Mouse (Mus musculus) forebrain, embryonic 11.5 days (tissue): ENCODE measurements around the gene Gpank1. TPM values are rescaled to one million over a fixed set of nuclear protein-coding genes. Genes with fewer than 3 reads are reported as not detected.

Experiments used
- ATAC-seq: fragments of 200-750 bp; cut with Nextera tagmentation; replicated peaks from 2 replicates; pipeline ENCODE4 v1.8.0; 2017; ENCODE audit warnings: moderate TSS enrichment; ENCODE audit not compliant: low FRiP score
- DNase-seq: peaks from one replicate; pipeline ENCODE4 v3.0.0-alpha.2; 2017; ENCODE audit warnings: low spot score
- H3K27ac ChIP-seq: fragments of 300-500 bp; sonication (generic); 2 replicates; pipeline ENCODE4 v1.5.1; 2014; ENCODE audit warnings: low read depth, low read length
- H3K27me3 ChIP-seq: fragments of 300-500 bp; sonication (generic); 2 replicates; pipeline ENCODE4 v1.6.1; 2014; ENCODE audit warnings: mild to moderate bottlenecking, low read length, mixed read lengths; ENCODE audit not compliant: control insufficient read depth, insufficient read depth
- H3K36me3 ChIP-seq: fragments of 300-500 bp; sonication (generic); 2 replicates; pipeline ENCODE4 v1.6.1; 2014; ENCODE audit warnings: mild to moderate bottlenecking, low read length, moderate library complexity, mixed read lengths; ENCODE audit not compliant: control insufficient read depth, insufficient read depth
- H3K4me1 ChIP-seq: fragments of 300-500 bp; sonication (generic); replicated peaks from 2 replicates; pipeline ENCODE4 v1.6.1; 2014; ENCODE audit warnings: low read length, mixed read lengths; ENCODE audit not compliant: control insufficient read depth, insufficient read depth
- H3K4me2 ChIP-seq: fragments of 300-500 bp; sonication (generic); 2 replicates; pipeline ENCODE4 v1.6.1; 2014; ENCODE audit warnings: low read depth, mild to moderate bottlenecking, low read length, moderate library complexity, mixed read lengths; ENCODE audit not compliant: severe bottlenecking
- H3K4me3 ChIP-seq: fragments of 300-500 bp; sonication (generic); 2 replicates; pipeline ENCODE4 v1.5.1; 2014; ENCODE audit warnings: low read depth, low read length
- H3K9ac ChIP-seq: fragments of 300-500 bp; sonication (generic); 2 replicates; pipeline ENCODE4 v1.6.1; 2014; ENCODE audit warnings: low read length
- H3K9me3 ChIP-seq: fragments of 300-500 bp; sonication (generic); 2 replicates; pipeline ENCODE4 v1.6.1; 2016; ENCODE audit warnings: low read length, mixed read lengths; ENCODE audit not compliant: control insufficient read depth
- WGBS: fragments of 180-500 bp; shearing (Covaris S2); extraction: QIAGEN DNeasy Blood & Tissue Kit; methylation state at CpG from one replicate; pipeline ENCODE4 v1.1.7; 2014; 5-methylcytosine and 5-hydroxymethylcytosine counted together
- polyA plus RNA-seq: library from polyadenylated mRNA; unstranded; fragments of >200 nt; fragmentation: Nextera tagmentation; extraction: Ambion mirVana; gene quantifications from 2 replicates; pipeline ENCODE4 v1.2.1, GENCODE M21; 2014

The Gpank1 gene
- polyA plus RNA-seq, 1 experiment from 2014 or later, result 33.7 TPM

DNA sequence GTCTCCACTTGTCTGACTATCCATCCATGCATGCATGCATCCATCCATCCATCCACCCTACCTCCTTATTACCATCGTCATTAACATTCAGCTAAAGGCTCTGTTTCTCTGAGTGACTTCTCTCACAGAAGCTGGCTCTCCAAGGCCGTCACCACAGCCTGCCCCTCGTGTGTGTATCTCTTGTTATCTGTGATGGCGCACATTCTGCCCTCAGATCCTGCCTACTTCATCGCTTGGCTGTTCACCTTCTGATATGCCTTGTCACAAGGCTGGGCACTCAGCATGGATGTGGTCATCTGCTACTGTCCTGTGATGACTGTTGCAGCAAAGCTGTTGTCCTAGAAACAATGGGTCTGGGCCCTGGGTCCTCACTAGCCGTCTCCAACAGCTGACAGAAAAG, 16.5 kb upstream of the Gpank1 start:
- ATAC-seq (no peak), DNase-seq (no peak)
- WGBS, result 81% methylated on average over 6 of the region's 6 CpGs
- H3K9me3 ChIP-seq, result no peaks in the 10 kb centered on the region
- no peaks in the 10 kb centered on the region for H3K27me3 ChIP-seq
- H3K4me2 ChIP-seq, result no peak overlapping the region
- peaks cover 7% of the 10 kb centered on the region for H3K36me3 ChIP-seq
- H3K4me3 ChIP-seq, result no peak overlapping the region
- H3K4me1 ChIP-seq, result no peaks in the 10 kb centered on the region
- H3K9ac ChIP-seq, result no peak overlapping the region
- no peak overlapping the region for H3K27ac ChIP-seq

DNA sequence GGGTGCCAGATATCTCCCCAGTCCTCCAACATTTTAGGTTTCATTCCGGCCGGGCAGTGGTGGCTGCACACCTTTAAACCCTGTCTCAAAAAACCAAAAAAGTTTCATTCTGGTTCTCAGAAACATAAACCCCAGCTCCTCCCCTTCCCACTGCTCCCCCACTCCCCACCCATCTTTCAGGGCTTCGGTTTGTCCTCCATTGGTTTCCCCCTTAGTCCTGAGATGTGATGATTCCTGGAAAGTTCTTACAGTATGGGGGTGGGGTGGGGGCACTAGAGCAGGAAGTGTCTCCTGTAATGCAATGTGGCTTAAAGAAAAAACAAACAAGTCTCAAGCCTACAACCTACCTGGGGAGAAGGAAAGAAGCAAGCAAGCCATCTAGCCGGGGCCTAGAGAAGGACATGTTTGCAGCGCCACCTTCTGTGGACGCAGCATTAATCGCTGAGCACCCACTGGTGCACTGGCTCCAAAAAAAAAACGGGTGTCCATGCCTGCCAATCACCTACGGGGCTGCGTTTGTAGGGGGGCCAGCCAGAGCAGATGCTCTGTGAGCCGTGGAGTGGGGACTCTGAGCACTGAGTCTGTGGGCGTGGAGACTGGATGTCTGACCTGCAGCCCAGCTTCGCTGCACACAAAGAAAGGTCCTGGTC, 15.4 kb upstream of the Gpank1 start:
- Histone ChIP-seq H3K27me3 (no peaks in the 10 kb centered on the region), H3K27ac (no peak overlapping the region), H3K4me1 (no peaks in the 10 kb centered on the region), H3K9ac (peak overlapping the region; percentile 53), H3K4me2 (peak overlapping the region; percentile 33; the same call in 1 of the 2 replicates), H3K4me3 (no peak overlapping the region), H3K9me3 (no peaks in the 10 kb centered on the region), H3K36me3 (peaks cover 7% of the 10 kb centered on the region)
- DNase-seq (no peak), ATAC-seq (no peak)
- 26% methylated on average over 13 of the region's 13 CpGs for WGBS

DNA sequence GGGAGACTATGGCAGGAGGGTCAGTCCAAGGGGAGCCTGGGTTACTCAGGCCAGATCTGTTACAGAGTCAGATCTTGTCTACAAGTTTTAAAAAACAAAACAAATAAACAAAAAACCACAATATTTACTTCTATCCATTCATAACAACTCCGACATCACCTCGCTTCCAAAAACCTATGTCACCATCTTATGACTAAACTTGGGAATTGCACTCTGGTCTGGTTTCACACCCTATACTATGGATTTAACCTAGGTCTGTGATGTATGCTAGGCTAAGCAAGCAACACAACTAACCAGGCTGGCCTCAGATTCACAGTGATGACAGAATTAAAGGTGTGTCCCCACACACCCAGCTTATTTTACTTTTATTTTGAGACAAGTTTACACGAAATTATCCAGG, 14.7 kb upstream of the Gpank1 start:
- H3K4me1 ChIP-seq, result no peaks in the 10 kb centered on the region
- ATAC-seq (no peak), DNase-seq (no peak)
- H3K4me3 ChIP-seq, result no peak overlapping the region
- H3K27ac ChIP-seq, result no peak overlapping the region
- no peaks in the 10 kb centered on the region for H3K9me3 ChIP-seq
- no peaks in the 10 kb centered on the region for H3K27me3 ChIP-seq
- H3K9ac ChIP-seq, result peak overlapping the region; percentile 53; the same call in 1 of the 2 replicates
- 71% methylated on average over 3 of the region's 3 CpGs for WGBS
- H3K36me3 ChIP-seq, result peaks cover 7% of the 10 kb centered on the region
- H3K4me2 ChIP-seq, result peak overlapping the region; percentile 33; the same call in 1 of the 2 replicates

GRCm38 (mm10) chr17:35108097-35108496, 13.2 kb upstream of the Gpank1 start, which contains the start of gene Ly6g5c:
Gene Ly6g5c, plus strand, starts transcription at chr17:35108279.
- 90% methylated on average over 6 of the region's 6 CpGs for WGBS
- Histone ChIP-seq H3K4me3 (no peak within 1 kb of the TSS), H3K27ac (no peak within 1 kb of the TSS), H3K4me1 (no peaks in the 10 kb centered on the region), H3K9me3 (no peaks in the 10 kb centered on the region), H3K4me2 (no peak within 1 kb of the TSS), H3K27me3 (no peaks in the 10 kb centered on the region), H3K36me3 (no peaks in the 10 kb centered on the region; the same call in 1 of the 2 replicates), H3K9ac (no peak within 1 kb of the TSS)
- DNase-seq (no peak), ATAC-seq (no peak)

DNA sequence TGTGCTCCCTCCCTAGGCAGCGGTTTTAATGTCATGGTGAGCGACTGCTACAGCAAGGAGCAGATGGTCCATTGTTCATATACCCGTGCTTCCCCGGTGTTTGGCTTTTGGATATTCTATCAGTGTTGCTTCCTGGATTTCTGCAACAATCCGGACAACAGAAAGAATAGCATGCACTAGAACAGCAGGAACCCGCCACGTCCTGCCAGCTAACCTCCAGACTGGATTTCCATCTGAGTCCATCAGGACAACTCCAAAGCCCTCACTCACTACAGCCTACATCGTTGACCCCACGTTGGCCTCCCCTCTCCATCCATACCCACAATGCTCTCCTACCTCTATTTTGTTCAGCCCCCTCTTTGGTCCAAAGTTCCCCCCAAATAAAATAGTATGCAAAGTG, 9.5 kb upstream of the Gpank1 start:
- DNase-seq (no peak), ATAC-seq (no peak)
- Histone ChIP-seq H3K27ac (no peak overlapping the region), H3K4me3 (no peak overlapping the region), H3K36me3 (peaks cover 6% of the 10 kb centered on the region; the same call in 1 of the 2 replicates), H3K27me3 (no peaks in the 10 kb centered on the region), H3K9me3 (no peaks in the 10 kb centered on the region), H3K4me2 (no peak overlapping the region), H3K4me1 (no peaks in the 10 kb centered on the region), H3K9ac (no peak overlapping the region)
- WGBS, result 79% methylated on average over 9 of the region's 9 CpGs

DNA sequence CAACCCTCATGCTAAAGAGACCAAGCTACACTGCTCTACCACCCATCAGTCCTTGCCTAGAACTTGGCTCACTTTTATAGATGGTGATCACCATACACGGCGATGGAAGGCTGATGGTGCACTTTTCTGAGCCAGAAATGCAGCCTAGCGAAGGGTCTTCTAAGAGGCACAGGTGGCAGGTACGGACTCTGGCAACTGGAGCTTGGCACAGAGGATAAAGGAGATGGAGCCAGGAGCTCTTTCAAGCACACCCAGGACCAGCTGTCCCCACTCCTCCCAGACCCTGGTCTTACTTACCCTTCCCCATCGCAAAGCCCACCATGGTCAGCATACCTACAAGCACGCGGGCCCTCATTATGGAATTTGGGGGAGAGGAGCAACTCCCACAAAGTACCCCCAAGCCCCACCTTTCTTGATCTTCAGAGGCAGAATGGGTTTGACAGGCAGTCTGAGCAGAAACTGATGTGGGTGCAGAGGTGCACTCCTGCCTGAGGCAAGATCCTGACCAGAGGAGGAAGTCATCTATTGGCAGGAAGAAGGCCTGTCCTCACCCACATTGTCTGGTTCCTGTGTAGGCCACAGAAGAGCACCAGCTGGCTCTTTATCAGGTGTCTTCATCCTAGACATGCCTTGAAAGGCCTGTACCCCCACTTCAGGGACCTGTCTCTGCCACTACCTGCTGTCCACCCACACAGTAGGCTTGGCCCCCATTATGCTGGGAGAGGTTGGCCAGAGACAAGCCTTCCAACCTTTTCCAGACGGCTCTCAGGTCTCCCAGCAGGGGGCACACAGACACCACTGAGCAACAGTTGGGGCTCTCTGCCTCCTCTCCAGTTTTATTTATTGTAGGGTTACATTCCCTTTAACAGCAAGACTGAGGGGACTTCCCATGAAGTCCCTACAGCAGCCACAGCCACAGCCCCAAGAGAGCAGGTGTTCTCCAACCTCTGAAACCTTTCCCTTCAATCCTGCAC, 5.9 kb upstream of the Gpank1 start, which contains the start of gene Ly6g5b:
Ly6g5b (minus strand) TSS at position 383 of the 974 bp plus-strand sequence.
- no peak for ATAC-seq
- H3K4me1 ChIP-seq, result peaks cover 3% of the 10 kb centered on the region; the same call in 1 of the 2 replicates
- no peak for DNase-seq
- H3K27ac ChIP-seq, result no peak within 1 kb of the TSS
- H3K27me3 ChIP-seq, result no peaks in the 10 kb centered on the region
- no peak within 1 kb of the TSS for H3K4me2 ChIP-seq
- H3K9me3 ChIP-seq, result no peaks in the 10 kb centered on the region
- WGBS, result 92% methylated on average over 8 of the region's 8 CpGs
- peaks cover 16% of the 10 kb centered on the region; the same call in 1 of the 2 replicates for H3K36me3 ChIP-seq
- H3K4me3 ChIP-seq, result no peak within 1 kb of the TSS
- H3K9ac ChIP-seq, result no peak within 1 kb of the TSS

- under 1% methylated on average over 33 of the region's 33 CpGs for WGBS
- Histone ChIP-seq H3K4me3 (peak overlapping the region; percentile 81), H3K27me3 (no peaks in the 10 kb centered on the region), H3K36me3 (peaks cover 13% of the 10 kb centered on the region; the same call in 1 of the 2 replicates), H3K4me2 (peak overlapping the region; percentile 98), H3K27ac (no peak overlapping the region), H3K9me3 (no peaks in the 10 kb centered on the region), H3K4me1 (peaks cover 8% of the 10 kb centered on the region; the same call in 1 of the 2 replicates), H3K9ac (peak overlapping the region; percentile 88)
- ATAC-seq, result no peak
- DNase-seq, result no peak
Measured at GRCm38 (mm10) chr17:35120745-35121142, 511 bp upstream of the Gpank1 start.

GRCm38 (mm10) chr17:35121871-35122303, 632 bp downstream of the Gpank1 start, which contains the start of gene Csnk2b:
Gene Csnk2b, minus strand, starts transcription at chr17:35122053.
- Histone ChIP-seq H3K27ac (peak within 1 kb of the TSS; percentile 90), H3K36me3 (peaks cover 9% of the 10 kb centered on the region; the same call in 1 of the 2 replicates), H3K4me2 (peak within 1 kb of the TSS; percentile 98), H3K4me1 (peaks cover 13% of the 10 kb centered on the region; the same call in 1 of the 2 replicates), H3K27me3 (no peaks in the 10 kb centered on the region), H3K4me3 (peak within 1 kb of the TSS; percentile 81), H3K9ac (peak within 1 kb of the TSS; percentile 88), H3K9me3 (no peaks in the 10 kb centered on the region)
- no peak for ATAC-seq
- DNase-seq, result peak; percentile 69
- WGBS, result under 1% methylated on average over 19 of the region's 19 CpGs
